In genomic region chr12:69962468-69962867, GRCm38 (mm10) we compare ENCODE assay signal across 9 mouse cellular contexts. TPM values are rescaled to one million over a fixed set of nuclear protein-coding genes. Genes with fewer than 3 reads are reported as not detected.
DNase-seq lines count a peak whose midpoint lies in the region; ATAC-seq and TF ChIP-seq lines count a peak whose summit lies in the region.
"Had no signal": no experiment of that assay in that cellular context is flagged by ENCODE, and none has a peak within 500 bp of the region (broad histone marks: within the 10 kb centered on the region; RNA-seq: fewer than 3 reads in every experiment).

No protein-coding gene starts in this region.

- peak; percentile 59; the same call in 1 of the 2 replicates for ATAC-seq in liver, embryonic 16.5 days (ENCODE audit: low read depth)

- TF ChIP-seq POLR2A in cerebellum, adult 2 months (IDR thresholded peaks at IDR 0.05; ENCODE audit: borderline replicate concordance, insufficient read depth, low read length) = no peak

- no peaks in the 10 kb centered on the region for H3K79me3 ChIP-seq in C2C12 (ENCODE audit: low read depth)

- H3K4me3 ChIP-seq in C2C12 (ENCODE audit: insufficient read depth, poor library complexity, severe bottlenecking) (no peak overlapping the region), ES-E14 (ENCODE audit: insufficient read depth in 1 of 2, low read depth in 1 of 2, low read length in 2 of 2, poor library complexity in 1 of 2, severe bottlenecking in 1 of 2) (no peak overlapping the region)
- no peak overlapping the region for H3K4me3 ChIP-seq in cerebellum, adult 2 months (replicated peaks; ENCODE audit: insufficient read depth, low read depth, low read length)
- H3K4me3 ChIP-seq in liver, embryonic 16.5 days (ENCODE audit: low read depth, low read length) = no peak overlapping the region
- H3K4me3 ChIP-seq: heart, embryonic 15.5 days had no signal

- no peak overlapping the region for H3K27ac ChIP-seq in ES-E14 (ENCODE audit: insufficient read depth, low read depth, low read length, poor library complexity, severe bottlenecking)
- no peak overlapping the region for H3K27ac ChIP-seq in cerebellum, adult 2 months (ENCODE audit: insufficient read depth, low read length)
- no peak overlapping the region; the same call in 1 of the 2 replicates for H3K27ac ChIP-seq in liver, embryonic 16.5 days (ENCODE audit: low read length)
- H3K27ac ChIP-seq: heart, embryonic 15.5 days had no signal

- H3ac ChIP-seq in C2C12 (ENCODE audit: control insufficient read depth, insufficient read length, low read depth) = no peak overlapping the region

- H3K27me3 ChIP-seq in C2C12 (ENCODE audit: control insufficient read depth, insufficient read depth, insufficient read length) = no peaks in the 10 kb centered on the region
- H3K27me3 ChIP-seq in cerebellum, adult 2 months (ENCODE audit: control insufficient read depth, insufficient read depth, low read length) = no peaks in the 10 kb centered on the region
- H3K27me3 ChIP-seq in liver, embryonic 16.5 days (ENCODE audit: control insufficient read depth, insufficient read depth, low read depth, low read length) = no peaks in the 10 kb centered on the region
- H3K27me3 ChIP-seq: heart, embryonic 15.5 days had no signal

- no peaks in the 10 kb centered on the region for H3K79me2 ChIP-seq in C2C12 (ENCODE audit: control insufficient read depth, insufficient read depth)

- DNase-seq in ES-E14 (ENCODE audit: low read depth, low spot score) = no peak
- DNase-seq in cerebellum, adult 2 months = peak; percentile 37 to 40
- DNase-seq in frontal cortex, postnatal 25 days (ENCODE audit: low spot score in 2 of 2) = peak; percentile 31 to 46
- DNase-seq in kidney, postnatal 36 days = peak; percentile 69 to 87
- DNase-seq in right cerebral cortex, postnatal 25 days = peak; percentile 48
- DNase-seq in urinary bladder, postnatal 36 days (ENCODE audit: low spot score in 2 of 2) = peak; percentile 48 to 69

- TF ChIP-seq CTCF in C2C12 (IDR thresholded peaks at IDR 0.05; ENCODE audit: control insufficient read depth, insufficient read depth, insufficient read length) = no peak
- TF ChIP-seq CTCF in cerebellum, adult 2 months (IDR thresholded peaks at IDR 0.05; ENCODE audit: borderline replicate concordance, insufficient read depth, low read depth, low read length) = peak; percentile 72

- peaks cover 88% of the 10 kb centered on the region for H3K36me3 ChIP-seq in C2C12 (ENCODE audit: control insufficient read depth, insufficient read depth)
- peaks cover 9% of the 10 kb centered on the region; the same call in 1 of the 2 replicates for H3K36me3 ChIP-seq in ES-E14 (ENCODE audit: control insufficient read depth, insufficient read depth, low read length, poor library complexity, severe bottlenecking)
- H3K36me3 ChIP-seq in liver, embryonic 16.5 days (ENCODE audit: control insufficient read depth, insufficient read depth) = peaks cover 28% of the 10 kb centered on the region

- 58% methylated on average over 4 of the region's 4 CpGs for WGBS in cerebellum, adult 2 months
- WGBS in liver, embryonic 16.5 days (ENCODE audit: insufficient replicate concordance) = 28% methylated on average over 4 of the region's 4 CpGs

- H3K4me1 ChIP-seq in ES-E14 (ENCODE audit: control insufficient read depth in 2 of 2, insufficient read depth in 2 of 2, low read length in 2 of 2, poor library complexity in 1 of 2) = no peaks in the 10 kb centered on the region; a peak in 2 of 4 replicates
- peaks cover 2% of the 10 kb centered on the region; the same call in 1 of the 2 replicates for H3K4me1 ChIP-seq in cerebellum, adult 2 months (ENCODE audit: control insufficient read depth, insufficient read depth, low read length)
- peaks cover 2% of the 10 kb centered on the region; the same call in 1 of the 2 replicates for H3K4me1 ChIP-seq in liver, embryonic 16.5 days (ENCODE audit: control insufficient read depth, low read depth, low read length)

- no peaks in the 10 kb centered on the region for H3K9me3 ChIP-seq in ES-E14 (ENCODE audit: control insufficient read depth, insufficient read depth, low read depth, low read length)
- H3K9me3 ChIP-seq in liver, embryonic 16.5 days (replicated peaks; ENCODE audit: control insufficient read depth, low read length) = no peaks in the 10 kb centered on the region
- H3K9me3 ChIP-seq: heart, embryonic 15.5 days had no signal

- no peak overlapping the region for H3K4me2 ChIP-seq in liver, embryonic 16.5 days (ENCODE audit: low read depth, low read length)
- H3K4me2 ChIP-seq: heart, embryonic 15.5 days had no signal

- in situ Hi-C loops in ES-E14 (cut with MboI; ENCODE audit: low sequenced_read_pairs in 2 of 2, unreplicated experiment in 2 of 2) = no loop called here

- H3K9ac ChIP-seq in ES-E14 (ENCODE audit: insufficient read depth, low read depth, low read length, poor library complexity, severe bottlenecking) = no peak overlapping the region
- no peak overlapping the region for H3K9ac ChIP-seq in liver, embryonic 16.5 days (ENCODE audit: low read depth, low read length)
- H3K9ac ChIP-seq: heart, embryonic 15.5 days had no signal

TF ChIP-seq in C2C12, 6 proteins besides CTCF, POLR2A, EP300 and RAD21:
- TF ChIP-seq USF1 (IDR thresholded peaks at IDR 0.05; ENCODE audit: low read depth) = peak; percentile 87
- peak; percentile 29 for TF ChIP-seq MAX (IDR thresholded peaks at IDR 0.05)
- TF ChIP-seq MYOG (IDR thresholded peaks at IDR 0.05; ENCODE audit: control insufficient read depth, extremely low read depth, insufficient read length) = no peak

TF ChIP-seq in ES-E14, 5 proteins besides CTCF, POLR2A, EP300 and RAD21:
- TF ChIP-seq ZC3H11A (IDR thresholded peaks at IDR 0.05; ENCODE audit: borderline replicate concordance, low read depth, low read length) (peak; percentile 37; the same call in 1 of the 2 replicates), CHD2 (IDR thresholded peaks at IDR 0.05; ENCODE audit: low read depth, low read length) (no peak), ZNF384 (IDR thresholded peaks at IDR 0.05; ENCODE audit: low read depth, low read length) (no peak), MAFK (IDR thresholded peaks at IDR 0.05; ENCODE audit: insufficient read depth, low read depth, low read length) (no peak), HCFC1 (IDR thresholded peaks at IDR 0.05; ENCODE audit: borderline replicate concordance, insufficient read depth, low read length) (no peak)

RNA-seq across cellular contexts. Expression of gene Sav1, which starts 24.3 kb away (rescaled TPM):
- 25.3 TPM for polyA plus RNA-seq in C2C12 (2012; fragmentation: generic; extraction: Trizol)
- total RNA-seq in ES-E14 (2012; rRNA removed) = 17.0 and 17.8 TPM in 2 replicates
- 20.8 and 22.5 TPM in 2 replicates for polyA plus RNA-seq in cerebellum, adult 2 months (2012; rRNA removed)
- polyA plus RNA-seq in liver, embryonic 16.5 days (2015; fragmentation: Nextera tagmentation; extraction: Ambion mirVana) = 0.54 and 0.65 TPM in 2 replicates

Comparison
In these comparisons a context has a peak if more than half of its experiments do, and no peak if none do; other contexts are left out.
1. RNA of gene Sav1, which starts 24.3 kb away (polyA plus RNA-seq): 25.3 TPM in C2C12 (single experiment) and 20.8 to 22.5 TPM in cerebellum, adult 2 months; 0.54 to 0.65 TPM in liver, embryonic 16.5 days; every median in the first group is over 10 times any median in the second.